Mouse (Mus musculus) adrenal gland (tissue): Measurements from ENCODE around the gene Ypel4.

ENCODE experiments used
- intact Hi-C: fragments of 180-260 bp; cut with DNase I; formaldehyde crosslinking; loops from one replicate; pipeline ENCODE4 v1.15.1; 2025
- long read RNA-seq, 2 experiments: library from polyadenylated mRNA; unstranded; transcript quantifications; one replicate each; pipeline ENCODE4 v2.0.0; 2020; ENCODE audit warnings: borderline replicate concordance in 1 of 2; ENCODE audit not compliant: insufficient replicate concordance in 1 of 2

Ypel4 gene
- long read RNA-seq, experiment 1, partial matches to known transcripts: 3 of 4 reads
- long read RNA-seq, experiment 1, other reads (novel, unspliced or antisense): 1 of 4 reads
- long read RNA-seq, experiment 2: 0 reads

DNA sequence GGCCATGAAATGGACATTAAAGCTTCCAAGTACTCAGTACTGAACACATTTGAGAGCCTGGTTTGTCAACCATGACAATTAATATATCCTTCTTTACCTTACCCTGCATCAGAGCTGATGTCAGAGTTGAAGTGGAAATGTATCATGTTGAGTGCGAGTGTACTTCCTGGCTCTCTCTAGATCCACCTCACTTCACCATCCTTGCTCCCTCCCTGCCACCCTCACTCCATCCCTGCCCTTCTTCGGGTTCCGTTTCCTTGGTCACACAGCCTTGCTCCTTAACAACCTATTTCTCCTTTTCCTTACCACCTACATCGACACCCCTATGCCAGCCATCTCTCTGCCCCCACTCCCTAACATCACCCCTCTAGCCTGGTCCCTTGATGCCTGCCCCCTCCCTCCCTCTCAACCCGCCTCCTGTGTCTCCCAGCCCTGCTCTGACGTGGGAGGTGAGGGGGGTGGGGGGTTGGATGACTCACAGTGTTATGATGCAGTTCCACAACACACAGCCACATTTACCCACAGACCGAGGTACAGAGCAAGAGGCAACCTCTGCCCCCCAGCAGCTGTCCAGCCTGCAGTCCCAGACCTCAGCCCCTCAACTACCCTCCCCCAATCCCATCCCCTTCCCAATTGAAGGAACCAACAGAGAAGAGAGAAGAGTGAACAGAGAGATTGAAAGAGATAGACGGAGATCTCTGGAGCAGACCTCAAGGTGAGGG, at the start of gene Ypel4:
Gene Ypel4 (plus strand): TSS at position 480 of the 722 bp plus-strand sequence.
- intact Hi-C loops: no loop called here

DNA sequence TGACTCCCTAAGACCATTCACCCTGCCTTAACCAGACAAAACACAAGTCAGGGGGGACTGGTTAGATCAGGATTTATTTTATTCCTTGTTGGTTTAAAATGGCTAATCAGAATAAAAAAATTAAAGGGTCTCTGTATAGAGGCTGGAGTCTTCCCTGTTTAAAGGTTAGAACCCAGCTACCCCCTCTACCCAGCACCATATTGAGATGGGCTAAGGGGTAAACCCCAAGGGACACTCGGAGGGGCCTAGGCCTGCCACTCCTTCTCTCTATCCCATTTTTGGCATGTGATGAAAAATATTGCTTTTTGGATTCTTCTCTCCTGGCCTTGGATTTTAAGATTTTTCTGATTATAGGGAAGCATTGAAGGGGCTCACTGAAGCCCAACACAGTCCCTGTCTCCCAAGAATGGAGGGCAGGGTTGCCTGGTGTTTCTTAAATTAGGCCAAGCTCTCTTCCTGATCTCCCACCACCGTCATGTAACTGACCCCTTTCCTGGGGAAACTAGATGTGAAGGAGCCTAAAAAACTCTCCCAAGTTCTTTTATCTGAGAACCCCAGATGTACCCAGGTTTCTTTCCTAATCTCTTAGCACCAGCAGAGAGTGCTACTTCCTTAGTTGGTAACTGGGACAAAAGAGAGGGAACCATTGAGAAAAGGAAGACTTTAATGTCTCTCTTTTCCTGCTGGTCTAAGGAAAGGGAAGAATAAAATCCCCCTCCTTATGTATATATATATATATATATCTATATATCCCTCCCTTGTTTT, 45.6 kb upstream of the Ypel4 start:
- intact Hi-C loops: no loop called here

- intact Hi-C loops: no loop called here
Observed at GRCm38 (mm10) chr2:84690050-84690449, 43.8 kb upstream of the Ypel4 start.

- intact Hi-C loops: no loop called here
Observed at GRCm38 (mm10) chr2:84695007-84695695, 38.7 kb upstream of the Ypel4 start.

DNA sequence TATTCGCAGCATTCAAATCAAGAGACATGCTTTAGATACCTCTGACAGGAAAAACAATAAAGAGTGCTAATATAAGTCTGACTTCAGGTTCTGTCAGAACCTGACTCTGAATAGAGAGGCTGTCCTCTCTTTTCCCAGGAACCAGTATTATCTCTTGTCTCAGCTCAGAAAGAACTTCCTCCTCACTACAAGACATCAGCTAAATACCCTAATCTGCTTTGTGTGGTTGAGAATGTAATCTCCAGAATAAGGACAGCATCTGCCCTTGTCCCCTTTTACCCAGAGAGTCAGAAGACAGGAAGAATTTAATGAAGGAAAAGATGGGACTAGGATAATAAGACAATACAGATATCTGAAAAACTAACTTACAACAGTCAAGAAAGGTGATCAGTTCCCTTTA, 30.4 kb upstream of the Ypel4 start:
- intact Hi-C loops: no loop called here

GRCm38 (mm10) chr2:84704329-84704728, 29.5 kb upstream of the Ypel4 start:
- intact Hi-C loops: no loop called here

DNA sequence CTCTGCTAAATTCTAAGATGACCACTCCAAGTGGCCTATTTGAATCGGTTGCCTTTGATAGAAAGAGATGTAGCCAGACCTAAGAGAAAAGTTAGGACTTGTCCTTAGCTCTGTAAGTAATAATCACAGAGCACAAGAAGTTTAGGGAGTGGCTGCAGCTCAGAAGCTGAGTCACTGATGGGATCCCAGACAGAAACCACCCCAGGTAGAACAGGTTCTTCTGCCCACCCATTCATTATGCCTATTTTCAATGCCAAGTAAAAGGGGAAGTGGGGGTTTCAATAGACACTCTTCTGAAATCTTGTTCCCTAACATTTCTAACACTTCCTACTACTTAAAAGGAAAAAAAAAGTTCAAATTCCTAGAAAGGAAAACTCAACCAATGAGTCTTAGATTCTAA, 28.6 kb upstream of the Ypel4 start:
- intact Hi-C loops: no loop called here

DNA sequence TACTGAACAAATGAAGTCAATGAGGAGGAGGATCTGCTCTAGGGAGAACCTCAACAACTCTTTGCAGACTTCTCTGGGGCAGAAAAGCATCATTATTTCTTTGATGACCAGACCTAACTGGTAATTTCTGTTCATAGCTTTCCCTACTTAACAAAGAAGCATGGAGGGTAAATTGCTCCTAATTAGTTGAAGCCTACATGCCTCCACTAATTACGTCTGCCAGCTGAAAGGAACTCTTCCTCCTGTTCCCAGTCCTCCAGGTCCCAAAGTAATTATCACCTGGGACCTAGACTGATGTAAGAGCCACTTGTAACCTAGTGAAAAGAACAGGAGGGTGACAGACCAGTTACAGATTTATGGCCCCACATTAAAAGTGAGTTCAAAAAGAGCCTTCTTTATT, 26.3 kb upstream of the Ypel4 start:
- intact Hi-C loops: no loop called here

DNA sequence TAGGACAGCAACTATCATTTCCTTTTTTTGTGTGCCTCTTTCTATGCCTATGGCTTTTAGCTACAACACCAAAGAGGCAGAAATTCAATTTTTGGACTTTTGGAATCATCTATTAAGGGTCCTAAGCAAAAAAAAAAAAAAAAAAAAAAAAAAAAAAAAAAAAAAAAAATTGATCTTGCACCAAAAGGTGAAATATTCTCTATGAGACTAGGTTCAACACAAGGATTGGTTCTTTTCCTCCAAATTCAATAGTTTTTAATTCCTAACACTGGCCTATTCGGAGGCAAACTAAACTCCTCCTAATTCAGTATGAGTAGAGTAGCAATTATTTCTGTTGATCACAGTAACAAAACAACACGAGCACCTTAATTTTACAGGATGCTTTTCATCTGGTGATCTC, 22.0 kb upstream of the Ypel4 start:
- intact Hi-C loops: loop anchor here (5.0 kb wide), 1 partner anchor 35 kb away; the partner anchor contains the start of genes Gm28635, Med19 and Tmx2

DNA sequence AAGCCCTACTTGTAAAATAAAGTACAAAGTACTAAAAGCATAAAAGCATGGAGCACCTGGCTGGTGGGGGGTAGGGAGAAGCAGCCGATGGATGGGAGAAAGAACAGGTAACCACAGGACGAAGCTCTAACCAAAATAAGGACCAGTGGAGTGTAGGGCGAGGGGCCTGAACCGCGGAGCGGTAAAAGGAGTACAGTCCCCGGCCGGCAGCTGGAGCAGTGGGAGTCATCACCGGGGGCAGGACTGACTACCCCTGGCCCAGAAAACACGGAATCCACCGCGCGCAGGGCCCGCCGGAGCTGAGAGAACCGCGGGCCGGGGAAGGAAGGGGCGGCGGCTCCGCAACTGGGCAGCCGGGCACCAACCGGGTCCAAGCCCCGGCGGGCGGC, 19.4 kb upstream of the Ypel4 start:
- intact Hi-C loops: loop anchor here (5.0 kb wide), 1 partner anchor 37 kb away; the partner anchor contains the start of genes Gm28635, Med19 and Tmx2

GRCm38 (mm10) chr2:84714811-84715561, 18.9 kb upstream of the Ypel4 start, which contains the start of gene Zdhhc5:
Gene Zdhhc5, minus strand, starts transcription at chr2:84715180.
- intact Hi-C loops: loop anchor here (5.0 kb wide), 1 partner anchor 38 kb away; the partner anchor contains the start of genes Gm28635, Med19 and Tmx2

DNA sequence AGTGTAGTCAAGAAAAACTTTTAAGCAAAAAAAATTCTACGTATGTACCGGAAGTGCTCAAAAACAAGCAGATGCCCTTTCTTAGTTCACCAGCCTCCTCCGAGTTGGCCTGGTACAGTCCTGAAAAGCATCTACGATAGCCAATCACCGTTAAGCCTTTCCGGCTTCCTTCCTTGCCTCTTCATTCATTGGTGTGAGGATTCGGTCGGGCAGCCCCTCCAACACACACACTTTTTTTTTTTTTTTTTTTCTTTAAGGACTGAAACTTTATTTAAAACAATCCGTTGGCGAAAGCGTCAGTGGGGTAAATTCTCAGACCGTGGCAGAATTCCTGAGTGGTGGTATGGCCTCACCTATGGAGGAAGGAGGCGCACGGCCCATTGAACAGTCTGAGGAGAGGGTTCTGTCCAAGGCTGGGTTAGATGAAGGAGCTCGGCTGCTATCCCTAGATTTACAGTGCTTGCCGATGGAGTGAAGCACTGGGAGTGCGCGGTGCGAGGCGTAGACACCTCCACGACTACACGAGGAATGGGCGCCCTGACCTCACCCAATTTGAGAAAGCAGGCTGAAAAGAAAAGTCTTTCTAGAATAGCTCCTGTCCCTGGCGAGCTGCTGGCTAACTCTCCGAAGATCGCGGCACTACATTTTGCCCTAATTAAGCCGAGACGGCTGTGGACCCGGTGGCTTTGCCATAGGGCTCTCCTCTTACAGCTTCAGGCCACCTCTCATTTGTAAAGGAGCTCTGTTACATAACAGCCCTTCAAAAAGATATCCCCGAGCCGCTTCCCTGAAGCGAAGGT, 18.1 kb upstream of the Ypel4 start:
- intact Hi-C loops: no loop called here

DNA sequence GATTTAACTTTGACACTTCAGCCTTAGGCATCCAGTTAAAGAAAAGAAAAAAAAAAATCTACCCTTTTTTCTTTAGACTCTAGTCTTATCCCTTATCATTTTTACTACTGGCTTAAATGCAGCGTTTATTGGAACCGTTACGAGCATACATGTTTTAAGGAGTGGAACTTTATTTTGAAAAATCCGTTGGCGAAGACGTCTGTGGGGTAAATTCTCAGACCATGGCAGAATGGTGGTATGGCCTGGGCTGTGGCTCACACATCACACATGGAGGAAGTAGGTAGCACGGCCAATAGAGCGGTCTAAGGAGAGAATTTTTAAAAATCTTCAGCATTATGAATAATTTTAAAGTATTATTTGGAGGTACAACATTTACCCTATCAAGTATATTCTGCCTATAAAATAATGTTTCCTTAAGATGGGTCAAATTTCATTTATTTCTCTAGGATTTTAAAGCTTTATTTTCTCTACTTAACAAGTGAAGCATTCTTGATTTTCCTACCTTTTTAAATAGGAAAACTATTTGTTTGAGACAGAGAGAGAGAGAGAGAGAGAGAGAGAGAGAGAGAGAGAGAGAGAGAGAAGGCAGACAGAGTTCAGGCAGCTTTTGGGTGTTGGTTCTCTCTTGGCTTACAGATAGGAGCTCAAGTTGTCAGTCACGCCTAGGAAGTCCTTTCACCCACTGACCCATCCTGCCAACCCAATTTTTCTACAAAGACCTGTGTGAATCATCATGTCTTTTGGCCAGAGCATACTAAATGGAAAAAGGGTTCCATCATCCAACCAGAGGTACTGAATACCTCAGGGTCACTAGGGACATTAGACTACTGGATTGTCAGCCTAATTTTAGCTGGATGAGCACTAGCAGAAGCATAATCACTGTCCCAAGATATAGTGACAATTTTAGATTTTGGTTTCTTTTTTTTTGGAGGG, 17.2 kb upstream of the Ypel4 start:
- intact Hi-C loops: no loop called here

DNA sequence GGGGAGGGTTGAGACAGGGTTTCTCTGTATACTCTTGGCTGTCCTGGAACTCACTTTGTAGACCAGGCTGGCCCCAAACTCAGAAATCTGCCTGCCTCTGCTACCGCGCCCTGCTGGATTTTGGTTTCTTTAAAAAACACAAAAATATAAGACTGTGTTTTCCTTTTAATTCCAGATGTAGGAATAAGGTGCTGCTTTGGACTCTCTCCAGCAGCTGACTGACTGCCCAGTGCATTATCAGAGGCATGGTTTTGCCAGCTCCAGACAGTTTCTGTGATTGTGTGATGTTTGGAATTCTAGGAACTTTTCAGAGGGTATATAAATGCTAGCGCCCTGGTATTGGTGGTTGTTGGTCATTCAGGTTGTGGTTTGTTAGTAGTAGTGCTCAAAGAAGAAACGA, 16.5 kb upstream of the Ypel4 start:
- intact Hi-C loops: no loop called here

GRCm38 (mm10) chr2:84720718-84721117, 13.1 kb upstream of the Ypel4 start:
- intact Hi-C loops: no loop called here

GRCm38 (mm10) chr2:84721182-84721581, 12.7 kb upstream of the Ypel4 start:
- intact Hi-C loops: no loop called here

- intact Hi-C loops: no loop called here
Observed at GRCm38 (mm10) chr2:84723856-84724255, 10.0 kb upstream of the Ypel4 start.

GRCm38 (mm10) chr2:84725770-84726169, 8.1 kb upstream of the Ypel4 start:
- intact Hi-C loops: no loop called here

DNA sequence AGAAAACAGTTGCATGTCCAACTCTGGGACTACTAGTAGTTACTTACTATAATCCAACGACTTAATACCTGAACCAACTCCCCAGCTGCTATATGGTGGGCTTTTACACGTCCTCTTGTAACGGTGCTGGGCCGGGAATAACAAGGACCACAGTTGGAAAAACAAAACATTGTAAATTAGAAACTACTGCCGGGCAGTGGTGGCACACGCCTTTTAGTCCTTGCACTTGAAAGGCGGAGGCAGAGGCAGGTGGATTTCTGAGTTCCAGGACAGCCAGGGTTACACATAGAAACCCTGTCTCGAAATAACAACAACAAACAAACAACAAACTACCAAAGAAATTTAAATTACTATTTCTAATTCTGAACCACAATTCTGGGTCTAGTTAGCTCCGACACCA, 7.1 kb upstream of the Ypel4 start:
- intact Hi-C loops: no loop called here
